Mouse (Mus musculus) erythroblast, embryonic 14.5 days (primary cell): ENCODE measurements around the gene Pde7b.

Experiments used
- GATA1 ChIP-seq: IDR thresholded peaks from 2 replicates; pipeline ENCODE4 v1.6.1; 2012; ENCODE audit warnings: low read length, inconsistent platforms, mixed read lengths
- TAL1 ChIP-seq: IDR thresholded peaks from 3 replicates; pipeline ENCODE4 v1.6.1; 2012; ENCODE audit warnings: low read length, inconsistent platforms, mixed read lengths

- no peak for TF ChIP-seq GATA1
- no peak for TF ChIP-seq TAL1
Measured at GRCm38 (mm10) chr10:20668577-20668976, 56.3 kb downstream of the Pde7b start.
